19 mouse cellular contexts compared by ENCODE assay signal in genomic region chr7:132308537-132309191, GRCm38 (mm10). TPM values are rescaled to one million over a fixed set of nuclear protein-coding genes. Genes with fewer than 3 reads are reported as not detected.
DNase-seq lines count a peak whose midpoint lies in the region; ATAC-seq and TF ChIP-seq lines count a peak whose summit lies in the region.
"Had no signal": no experiment of that assay in that cellular context is flagged by ENCODE, and none has a peak within 500 bp of the region (broad histone marks: within the 10 kb centered on the region; RNA-seq: fewer than 3 reads in every experiment).

No protein-coding gene starts in this region.

- 40% methylated on average over 5 of the region's 5 CpGs for WGBS in kidney, embryonic 14.5 days
- 9% methylated on average over 5 of the region's 5 CpGs for WGBS in lung, embryonic 14.5 days
- WGBS in embryonic facial prominence, embryonic 14.5 days, result 44% methylated on average over 5 of the region's 5 CpGs
- 18% methylated on average over 5 of the region's 5 CpGs for WGBS in stomach, embryonic 14.5 days

- TF ChIP-seq CTCF in lung, embryonic 14.5 days (IDR thresholded peaks at IDR 0.05; ENCODE audit: low read depth), result no peak

- H3K4me2 ChIP-seq in kidney, embryonic 14.5 days (replicated peaks; ENCODE audit: low read depth, low read length), result no peak overlapping the region
- H3K4me2 ChIP-seq in lung, embryonic 14.5 days, result no peak overlapping the region
- no peak overlapping the region for H3K4me2 ChIP-seq in embryonic facial prominence, embryonic 14.5 days (ENCODE audit: low read depth, low read length)
- H3K4me2 ChIP-seq in stomach, embryonic 14.5 days (replicated peaks; ENCODE audit: low read depth, low read length), result no peak overlapping the region; the same call in 1 of the 2 replicates
- H3K4me2 ChIP-seq: heart, embryonic 12.5 days; hindbrain, embryonic 12.5 days; limb, embryonic 15.5 days had no signal

- no peaks in the 10 kb centered on the region for H3K27me3 ChIP-seq in kidney, embryonic 14.5 days (ENCODE audit: control insufficient read depth, insufficient read depth, low read length)
- no peaks in the 10 kb centered on the region for H3K27me3 ChIP-seq in lung, embryonic 14.5 days (ENCODE audit: insufficient read depth, low read length)
- H3K27me3 ChIP-seq in embryonic facial prominence, embryonic 14.5 days (replicated peaks; ENCODE audit: control insufficient read depth, insufficient read depth, low read length), result no peaks in the 10 kb centered on the region
- H3K27me3 ChIP-seq in stomach, embryonic 14.5 days (ENCODE audit: control insufficient read depth, insufficient read depth, low read length), result no peaks in the 10 kb centered on the region
- H3K27me3 ChIP-seq: hindbrain, embryonic 12.5 days; limb, embryonic 15.5 days had no signal

- no peaks in the 10 kb centered on the region for H3K9me3 ChIP-seq in kidney, embryonic 14.5 days (ENCODE audit: control insufficient read depth, low read length)
- no peaks in the 10 kb centered on the region for H3K9me3 ChIP-seq in lung, embryonic 14.5 days (ENCODE audit: low read depth, low read length)
- H3K9me3 ChIP-seq in embryonic facial prominence, embryonic 14.5 days (ENCODE audit: control insufficient read depth, low read length), result no peaks in the 10 kb centered on the region
- H3K9me3 ChIP-seq in stomach, embryonic 14.5 days (ENCODE audit: control insufficient read depth, low read depth, low read length), result no peaks in the 10 kb centered on the region
- H3K9me3 ChIP-seq: heart, embryonic 12.5 days; hindbrain, embryonic 12.5 days; limb, embryonic 15.5 days; midbrain, embryonic 10.5 days had no signal

- peaks cover 25% of the 10 kb centered on the region; the same call in 1 of the 2 replicates for H3K4me1 ChIP-seq in kidney, embryonic 14.5 days (ENCODE audit: control insufficient read depth, insufficient read depth, low read length)
- H3K4me1 ChIP-seq in lung, embryonic 14.5 days (ENCODE audit: insufficient read depth), result peaks cover 44% of the 10 kb centered on the region
- peaks cover 39% of the 10 kb centered on the region for H3K4me1 ChIP-seq in embryonic facial prominence, embryonic 14.5 days (ENCODE audit: control insufficient read depth, insufficient read depth, low read length)
- H3K4me1 ChIP-seq in stomach, embryonic 14.5 days (ENCODE audit: control insufficient read depth, insufficient read depth, low read length), result peaks cover 67% of the 10 kb centered on the region

- H3K4me3 ChIP-seq in kidney, embryonic 14.5 days (ENCODE audit: low read length), result no peak overlapping the region
- H3K4me3 ChIP-seq in lung, embryonic 14.5 days (ENCODE audit: low read depth, low read length), result no peak overlapping the region
- no peak overlapping the region for H3K4me3 ChIP-seq in embryonic facial prominence, embryonic 14.5 days (ENCODE audit: low read depth, low read length)
- no peak overlapping the region for H3K4me3 ChIP-seq in stomach, embryonic 14.5 days (ENCODE audit: low read depth, low read length)
- H3K4me3 ChIP-seq: heart, embryonic 12.5 days; hindbrain, embryonic 12.5 days; limb, embryonic 15.5 days; midbrain, embryonic 10.5 days had no signal

- no peaks in the 10 kb centered on the region for H3K36me3 ChIP-seq in kidney, embryonic 14.5 days (ENCODE audit: control insufficient read depth, insufficient read depth, low read length)
- H3K36me3 ChIP-seq in lung, embryonic 14.5 days (ENCODE audit: insufficient read depth), result no peaks in the 10 kb centered on the region
- H3K36me3 ChIP-seq in embryonic facial prominence, embryonic 14.5 days (ENCODE audit: control insufficient read depth, insufficient read depth, low read length), result no peaks in the 10 kb centered on the region
- no peaks in the 10 kb centered on the region for H3K36me3 ChIP-seq in stomach, embryonic 14.5 days (ENCODE audit: control insufficient read depth, insufficient read depth, low read length)
- H3K36me3 ChIP-seq: heart, embryonic 12.5 days; hindbrain, embryonic 12.5 days; limb, embryonic 15.5 days; midbrain, embryonic 10.5 days had no signal

- ATAC-seq in kidney, embryonic 14.5 days (ENCODE audit: low FRiP score, low TSS enrichment), result no peak
- ATAC-seq in lung, embryonic 14.5 days (ENCODE audit: insufficient read depth), result peak; percentile 76
- ATAC-seq in embryonic facial prominence, embryonic 14.5 days (ENCODE audit: low read depth), result no peak
- peak; percentile 43; the same call in 1 of the 2 replicates for ATAC-seq in stomach, embryonic 14.5 days (ENCODE audit: insufficient number of reproducible peaks, insufficient read depth, low FRiP score, low read depth)
- ATAC-seq in monocyte, adult 5-6 weeks (replicated peaks; ENCODE audit: insufficient number of reproducible peaks, low FRiP score, low TSS enrichment, poor library complexity, severe bottlenecking), result no peak

- H3K27ac ChIP-seq in kidney, embryonic 14.5 days (ENCODE audit: low read depth, low read length), result peak overlapping the region; percentile 65
- H3K27ac ChIP-seq in lung, embryonic 14.5 days (ENCODE audit: low read depth), result peak overlapping the region; percentile 61; the same call in 1 of the 2 replicates
- H3K27ac ChIP-seq in embryonic facial prominence, embryonic 14.5 days (replicated peaks; ENCODE audit: low read depth, low read length), result no peak overlapping the region
- H3K27ac ChIP-seq in stomach, embryonic 14.5 days (ENCODE audit: low read length), result peak overlapping the region; percentile 87
- H3K27ac ChIP-seq: hindbrain, embryonic 12.5 days; limb, embryonic 15.5 days; macrophage; midbrain, embryonic 10.5 days had no signal

- DNase-seq in kidney, postnatal 4 days, result no peak
- peak; percentile 87 for DNase-seq in lung, embryonic 14.5 days
- DNase-seq in lung, postnatal 36 days, result no peak
- DNase-seq in embryonic facial prominence, embryonic 14.5 days (ENCODE audit: low spot score), result peak; percentile 49
- DNase-seq in cerebellum, postnatal 25 days, result no peak
- DNase-seq: adrenal gland, postnatal 25 days; cerebellum, adult 11 months; cerebellum, postnatal 10 days; gastrocnemius, postnatal 10 days; heart, postnatal 14 days; right cerebral cortex, postnatal 4 days had no signal

- no peak overlapping the region for H3K9ac ChIP-seq in kidney, embryonic 14.5 days (ENCODE audit: low read depth, low read length)
- H3K9ac ChIP-seq in lung, embryonic 14.5 days, result no peak overlapping the region
- H3K9ac ChIP-seq in embryonic facial prominence, embryonic 14.5 days (ENCODE audit: low read depth, low read length), result no peak overlapping the region
- H3K9ac ChIP-seq in stomach, embryonic 14.5 days (replicated peaks; ENCODE audit: low read depth, low read length), result no peak overlapping the region
- H3K9ac ChIP-seq: heart, embryonic 12.5 days; hindbrain, embryonic 12.5 days; limb, embryonic 15.5 days had no signal

RNA-seq across cellular contexts. Expression of gene Chst15, which starts 8.4 kb away (rescaled TPM):
- polyA plus RNA-seq in kidney, embryonic 14.5 days (2014; fragmentation: Nextera tagmentation; extraction: Ambion mirVana), result 10.0 and 18.8 TPM in 2 replicates
- 17.1 and 18.3 TPM in 2 replicates for polyA plus RNA-seq in lung, embryonic 14.5 days (2014; fragmentation: Nextera tagmentation; extraction: Ambion mirVana)
- 14.2 and 16.2 TPM in 2 replicates for polyA plus RNA-seq in embryonic facial prominence, embryonic 14.5 days (2014; fragmentation: Nextera tagmentation; extraction: Ambion mirVana)
- polyA plus RNA-seq in stomach, embryonic 14.5 days (2014; fragmentation: Nextera tagmentation; extraction: Ambion mirVana), result 30.2 and 30.8 TPM in 2 replicates
- 15.5 to 25.4 TPM (median 23.5 TPM) in 3 replicates for total RNA-seq in monocyte, adult 5-6 weeks (2017)

Comparison
In these comparisons a context has a peak if more than half of its experiments do, and no peak if none do; other contexts are left out.
1. DNase-seq: peak in lung, embryonic 14.5 days (single experiment) and embryonic facial prominence, embryonic 14.5 days (single experiment); none in kidney, postnatal 4 days (0 of 2), lung, postnatal 36 days (single experiment) and cerebellum, postnatal 25 days (0 of 2).
2. ATAC-seq: peak in lung, embryonic 14.5 days (single experiment) and stomach, embryonic 14.5 days (single experiment); none in kidney, embryonic 14.5 days (single experiment), embryonic facial prominence, embryonic 14.5 days (single experiment) and monocyte, adult 5-6 weeks (single experiment).